Mouse (Mus musculus) limb, embryonic 14.5 days (tissue): ENCODE data around the gene Rnps1. TPM values are rescaled to one million over a fixed set of nuclear protein-coding genes. Genes with fewer than 3 reads are reported as not detected.
"Not testable (repeated sequence)": the region's sequence is repeated elsewhere in the genome, so short reads cannot be mapped to it uniquely, and the experiment has no call there.

Source experiments
- ATAC-seq: fragments of 200-750 bp; cut with Nextera tagmentation; 2 replicates; pipeline ENCODE4 v1.8.0; 2017; ENCODE audit warnings: low read depth, moderate number of reproducible peaks, moderate TSS enrichment; ENCODE audit not compliant: low FRiP score
- DNase-seq: peaks from one replicate; pipeline ENCODE4 v3.0.0-alpha.2; 2015; ENCODE audit warnings: low spot score
- H3K27ac ChIP-seq: fragments of 300-500 bp; sonication (generic); replicated peaks from 2 replicates; pipeline ENCODE4 v1.5.1; 2014; ENCODE audit warnings: low read depth, mild to moderate bottlenecking, low read length, moderate library complexity, mixed read lengths
- H3K27me3 ChIP-seq: fragments of 300-500 bp; sonication (generic); 2 replicates; pipeline ENCODE4 v1.6.1; 2014; ENCODE audit warnings: low read length, mixed read lengths; ENCODE audit not compliant: control insufficient read depth, insufficient read depth
- H3K36me3 ChIP-seq: fragments of 300-500 bp; sonication (generic); 2 replicates; pipeline ENCODE4 v1.6.1; 2014; ENCODE audit warnings: mild to moderate bottlenecking, low read length, moderate library complexity, mixed read lengths; ENCODE audit not compliant: control insufficient read depth, insufficient read depth
- H3K4me1 ChIP-seq: fragments of 300-500 bp; sonication (generic); 2 replicates; pipeline ENCODE4 v1.6.1; 2014; ENCODE audit warnings: antibody characterized with exemption, low read length, mixed read lengths; ENCODE audit not compliant: control insufficient read depth, insufficient read depth
- H3K4me2 ChIP-seq: fragments of 300-500 bp; sonication (generic); replicated peaks from 2 replicates; pipeline ENCODE4 v1.6.1; 2014; ENCODE audit warnings: low read depth, mild to moderate bottlenecking, low read length, moderate library complexity; ENCODE audit not compliant: severe bottlenecking
- H3K4me3 ChIP-seq: fragments of 300-500 bp; sonication (generic); replicated peaks from 2 replicates; pipeline ENCODE4 v1.5.1; 2014; ENCODE audit warnings: low read length
- H3K9ac ChIP-seq: fragments of 300-500 bp; sonication (generic); 2 replicates; pipeline ENCODE4 v1.6.1; 2014; ENCODE audit warnings: mild to moderate bottlenecking, low read depth, low read length, moderate library complexity; ENCODE audit not compliant: severe bottlenecking
- H3K9me3 ChIP-seq: fragments of 300-500 bp; sonication (generic); 2 replicates; pipeline ENCODE4 v1.6.1; 2016; ENCODE audit warnings: low read length; ENCODE audit not compliant: control insufficient read depth
- POLR2A ChIP-seq: fragments of 200-500 bp; IDR thresholded peaks from 2 replicates; pipeline ENCODE4 v1.8.0; 2012; ENCODE audit warnings: inconsistent platforms, mild to moderate bottlenecking, moderate library complexity, borderline replicate concordance; ENCODE audit not compliant: insufficient read depth, insufficient read length; ENCODE audit errors: extremely low read depth
- WGBS: fragments of 180-500 bp; shearing (Covaris S2); extraction: QIAGEN DNeasy Blood & Tissue Kit; methylation state at CpG from one replicate; pipeline ENCODE4 v1.1.7; 2014; 5-methylcytosine and 5-hydroxymethylcytosine counted together
- polyA plus RNA-seq, 2 experiments: library from polyadenylated mRNA; depleted of rRNA in 1 of 2; stranded (reverse) in 1 of 2; unstranded in 1 of 2; fragments of >200 nt; fragmentation: Nextera tagmentation in 1 of 2; extraction: Ambion mirVana in 1 of 2; gene quantifications; 2 replicates each; pipeline versions ENCODE4 v1.2.1 to v1.2.3; 2012 to 2014

Rnps1 gene
- polyA plus RNA-seq, 2 experiments: 236 to 333 TPM

DNA sequence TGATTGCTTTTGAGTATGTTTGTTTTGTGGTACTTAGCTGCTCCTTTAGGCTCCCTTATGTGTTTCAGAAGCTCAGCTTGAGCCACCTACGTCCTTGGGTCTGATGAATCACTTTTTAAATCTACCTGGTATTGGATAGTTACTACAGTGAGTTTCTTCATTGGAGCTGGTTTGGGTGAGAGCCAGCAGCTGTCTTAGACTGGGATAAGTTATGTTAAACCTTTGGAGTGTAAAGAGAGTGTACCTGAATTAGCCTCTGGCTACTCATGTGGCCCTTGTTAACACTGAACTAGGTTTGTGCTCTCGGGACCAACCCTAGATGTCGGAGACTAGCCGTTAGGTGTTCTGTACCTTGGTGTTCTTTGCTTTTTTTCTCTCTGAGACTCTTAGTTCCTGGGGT lies 8.7 kb downstream of the Rnps1 start:
- Histone ChIP-seq H3K27ac (no peak overlapping the region), H3K9ac (no peak overlapping the region), H3K4me1 (peaks cover 8% of the 10 kb centered on the region), H3K27me3 (no peaks in the 10 kb centered on the region), H3K36me3 (peaks cover 74% of the 10 kb centered on the region), H3K4me2 (no peak overlapping the region), H3K9me3 (no peaks in the 10 kb centered on the region), H3K4me3 (no peak overlapping the region)
- 93% methylated on average over 4 of the region's 4 CpGs for WGBS
- ATAC-seq (no peak), DNase-seq (no peak)
- no peak for TF ChIP-seq POLR2A

- no peak for DNase-seq
- 89% methylated on average over 5 of the region's 5 CpGs for WGBS
- Histone ChIP-seq H3K27ac (no peak overlapping the region), H3K4me2 (no peak overlapping the region), H3K4me1 (peaks cover 8% of the 10 kb centered on the region), H3K27me3 (no peaks in the 10 kb centered on the region), H3K36me3 (peaks cover 60% of the 10 kb centered on the region), H3K9me3 (no peaks in the 10 kb centered on the region), H3K9ac (no peak overlapping the region), H3K4me3 (no peak overlapping the region)
- no peak for ATAC-seq
- no peak for TF ChIP-seq POLR2A
Measured at GRCm38 (mm10) chr17:24424489-24424888, 10.1 kb downstream of the Rnps1 start.

DNA sequence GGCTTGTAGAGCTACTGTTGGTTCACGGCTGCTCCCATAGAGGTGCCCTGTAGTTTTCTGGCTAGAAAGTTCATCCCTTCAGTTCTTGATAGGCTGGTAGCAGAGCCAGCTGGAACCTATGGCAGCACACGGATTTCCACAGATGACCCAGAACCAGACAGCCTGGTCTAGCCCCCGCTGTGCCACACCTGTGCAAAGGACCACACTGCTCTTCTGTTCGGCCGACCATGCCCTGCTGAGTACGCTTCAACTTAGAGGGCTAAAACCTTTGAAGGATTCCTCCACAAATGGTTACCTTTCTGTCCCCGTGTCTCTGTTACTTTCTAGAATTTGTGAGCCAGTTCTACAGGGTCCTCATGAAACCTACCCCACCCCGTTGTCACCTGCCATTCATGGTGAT lies 11.0 kb downstream of the Rnps1 start:
- not testable (repeated sequence) for H3K4me3 ChIP-seq, H3K9ac ChIP-seq, ATAC-seq, H3K4me2 ChIP-seq, H3K4me1 ChIP-seq, H3K27ac ChIP-seq, H3K9me3 ChIP-seq, DNase-seq, H3K27me3 ChIP-seq
- peaks cover 52% of the 10 kb centered on the region for H3K36me3 ChIP-seq
- WGBS: 94% methylated on average over 4 of the region's 8 CpGs

DNA sequence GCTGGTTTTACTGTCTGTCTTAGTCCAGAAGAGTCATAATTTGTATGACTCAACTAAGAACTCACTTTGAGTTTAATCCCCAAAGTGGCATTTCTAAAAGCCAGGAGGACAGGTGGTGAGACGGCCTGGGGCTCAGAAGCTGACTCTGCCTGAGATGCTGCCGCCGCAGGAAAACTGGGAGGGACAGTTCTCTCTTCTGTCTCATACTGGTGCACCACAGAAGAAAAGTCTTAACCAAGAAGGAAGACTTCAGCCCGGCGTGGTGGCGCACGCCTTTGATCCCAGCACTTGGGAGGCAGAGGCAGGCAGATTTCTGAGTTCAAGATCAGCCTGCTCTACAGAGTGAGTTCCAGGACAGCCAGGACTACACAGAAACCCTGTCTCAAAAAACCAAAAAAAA lies 11.5 kb downstream of the Rnps1 start:
- Histone ChIP-seq H3K4me2 (peak overlapping the region; percentile 59; the same call in 1 of the 2 replicates), H3K27ac (no peak overlapping the region), H3K9ac (no peak overlapping the region), H3K4me1 (peaks cover 14% of the 10 kb centered on the region), H3K9me3 (no peaks in the 10 kb centered on the region), H3K36me3 (peaks cover 48% of the 10 kb centered on the region), H3K27me3 (no peaks in the 10 kb centered on the region), H3K4me3 (0 out of 2 replicates have a peak overlapping the region, but pooled peaks have one; percentile 69)
- DNase-seq: no peak
- 76% methylated on average over 7 of the region's 7 CpGs for WGBS
- TF ChIP-seq POLR2A: no peak
- ATAC-seq: no peak; the same call in 1 of the 2 replicates

GRCm38 (mm10) chr17:24426471-24427169 lies 12.3 kb downstream of the Rnps1 start, which contains the start of gene Eci1:
Gene Eci1 (plus strand): TSS chr17:24426641.
- Histone ChIP-seq H3K27me3 (no peaks in the 10 kb centered on the region), H3K9ac (peak within 1 kb of the TSS; percentile 84), H3K36me3 (peaks cover 41% of the 10 kb centered on the region), H3K4me1 (peaks cover 15% of the 10 kb centered on the region), H3K9me3 (no peaks in the 10 kb centered on the region), H3K4me2 (peak within 1 kb of the TSS; percentile 59), H3K27ac (peak within 1 kb of the TSS; percentile 96), H3K4me3 (peak within 1 kb of the TSS; percentile 69)
- TF ChIP-seq POLR2A: 0 out of 2 replicates have a peak, but pooled peaks have one; percentile 64
- DNase-seq: peak; percentile 92
- peak; percentile 94 for ATAC-seq
- 4% methylated on average over 46 of the region's 48 CpGs for WGBS
